Mouse (Mus musculus) bone marrow macrophage, adult 2 months (primary cell): Measurements from ENCODE around the gene Xkr7. TPM values are rescaled to one million over a fixed set of nuclear protein-coding genes. Genes with fewer than 3 reads are reported as not detected.

Experiments
- H3K27ac ChIP-seq: 2 replicates; pipeline ENCODE4 v1.5.1; 2012; ENCODE audit warnings: low read depth, low read length; ENCODE audit not compliant: insufficient read depth
- H3K4me1 ChIP-seq: 2 replicates; pipeline ENCODE4 v1.6.1; 2012; ENCODE audit warnings: low read length; ENCODE audit not compliant: control insufficient read depth, insufficient read depth
- H3K4me3 ChIP-seq: 2 replicates; pipeline ENCODE4 v1.5.1; 2012; ENCODE audit warnings: mild to moderate bottlenecking, low read length, moderate library complexity; ENCODE audit not compliant: insufficient read depth
- CTCF ChIP-seq: IDR thresholded peaks from 2 replicates; pipeline ENCODE4 v1.5.1; 2012; ENCODE audit warnings: low read depth, mild to moderate bottlenecking, low read length, moderate library complexity
- POLR2A ChIP-seq: IDR thresholded peaks from 2 replicates; pipeline ENCODE4 v1.6.1; 2012; ENCODE audit warnings: mild to moderate bottlenecking, low read depth, low read length, borderline replicate concordance
- polyA plus RNA-seq: library from polyadenylated mRNA; stranded (reverse); fragments of >200 nt; gene quantifications from 2 replicates; pipeline ENCODE4 v1.2.4, GENCODE M21; 2012; ENCODE audit not compliant: missing spikeins, insufficient read depth, insufficient read length

Xkr7 gene
- polyA plus RNA-seq, 1 experiment, result not detected

DNA sequence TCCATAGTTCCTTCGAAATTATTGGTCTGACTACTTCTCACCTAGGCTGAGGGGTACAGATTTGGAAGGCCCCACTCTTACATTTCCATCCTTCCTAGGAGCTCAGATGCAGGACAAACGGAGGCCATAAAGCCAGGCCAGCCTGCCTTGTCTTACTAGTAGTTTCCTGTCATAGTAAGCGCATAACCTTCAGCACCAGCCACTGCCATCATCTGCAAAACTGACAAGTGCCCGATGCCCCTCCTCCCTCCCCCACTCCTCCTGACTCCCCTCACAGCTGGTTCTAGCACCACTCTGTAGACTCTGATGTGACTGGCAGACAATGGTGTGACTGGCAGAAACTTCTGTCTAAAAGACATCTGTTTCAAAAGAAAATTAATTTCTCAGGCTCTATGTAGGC is 54.5 kb downstream of the Xkr7 start:
- H3K27ac ChIP-seq, result no peak overlapping the region
- no peak overlapping the region for H3K4me3 ChIP-seq
- TF ChIP-seq CTCF, result no peak
- peaks cover 44% of the 10 kb centered on the region for H3K4me1 ChIP-seq

DNA sequence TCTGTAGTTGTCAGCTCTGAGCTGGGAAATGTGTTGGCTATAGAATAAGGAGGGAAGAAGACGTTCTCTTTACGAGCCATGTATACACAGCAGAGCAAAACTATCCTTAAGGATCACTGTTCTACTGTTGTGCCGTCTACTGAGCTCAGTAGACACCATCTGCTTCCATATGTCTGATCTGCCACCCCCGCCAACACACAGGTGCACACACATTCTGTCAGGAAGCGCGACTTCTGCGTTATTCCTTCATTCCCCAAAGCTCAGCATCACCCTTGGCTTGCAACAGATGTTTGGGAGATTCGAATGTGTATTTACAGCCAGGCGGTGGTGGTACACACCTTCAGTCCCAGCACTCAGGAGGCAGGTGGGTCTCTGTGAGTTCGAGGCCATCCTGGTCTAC is 55.4 kb downstream of the Xkr7 start:
- H3K4me3 ChIP-seq, result no peak overlapping the region
- H3K27ac ChIP-seq, result no peak overlapping the region
- no peak for TF ChIP-seq CTCF
- no peak for TF ChIP-seq POLR2A
- peaks cover 47% of the 10 kb centered on the region for H3K4me1 ChIP-seq

DNA sequence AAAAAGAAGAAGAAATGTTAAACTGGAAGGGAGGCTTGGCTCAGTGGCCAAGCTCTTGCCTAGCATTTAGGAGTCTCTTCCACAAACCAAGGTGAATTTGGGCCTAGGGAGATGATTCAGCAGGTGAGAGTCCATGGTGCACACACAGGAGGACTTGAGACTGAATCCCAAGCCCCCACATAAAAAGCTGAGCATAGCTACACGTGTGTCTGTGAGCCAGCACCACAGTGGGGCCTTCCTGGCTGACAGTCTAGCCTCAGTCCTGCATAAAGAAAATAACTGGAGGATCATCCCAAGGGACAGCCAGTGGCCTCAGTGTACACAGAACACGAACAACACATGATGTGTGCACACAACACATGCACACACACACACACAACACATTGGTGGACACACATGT is 57.7 kb downstream of the Xkr7 start:
- no peak for TF ChIP-seq CTCF
- peaks cover 45% of the 10 kb centered on the region for H3K4me1 ChIP-seq
- H3K4me3 ChIP-seq, result no peak overlapping the region
- 0 out of 2 replicates have a peak overlapping the region, but pooled peaks have one; percentile 1 for H3K27ac ChIP-seq

DNA sequence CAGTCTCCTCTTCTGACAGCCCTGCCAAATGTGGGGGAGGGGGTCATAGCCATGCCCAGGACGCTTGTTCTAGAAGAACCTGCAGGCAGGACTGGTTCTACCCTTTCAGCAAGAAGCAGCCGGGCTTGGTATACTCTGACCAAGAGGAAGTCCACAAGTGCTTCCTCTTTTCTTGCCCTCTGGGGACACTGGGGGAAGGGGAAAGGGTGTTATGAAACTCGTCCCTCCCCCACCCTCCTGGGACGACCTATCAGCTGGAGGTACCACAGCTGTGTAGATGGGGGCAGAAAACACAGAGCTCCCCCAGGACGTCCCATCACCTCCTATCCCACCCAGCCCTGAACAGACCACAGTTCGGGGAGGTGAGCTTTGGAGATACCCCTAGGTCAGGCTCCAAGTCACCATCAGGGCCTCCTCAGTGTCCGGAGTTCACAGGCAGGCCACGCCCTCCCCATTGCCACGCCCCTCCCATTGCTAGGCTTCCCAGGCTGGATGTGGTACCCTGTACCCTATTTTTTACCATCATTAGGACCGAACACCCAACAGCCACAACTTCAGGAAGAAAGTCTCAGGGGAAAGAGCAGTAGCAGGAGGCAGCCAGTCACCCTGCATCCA is 59.0 kb downstream of the Xkr7 start:
- TF ChIP-seq CTCF, result no peak
- H3K27ac ChIP-seq, result peak overlapping the region; percentile 78
- H3K4me1 ChIP-seq, result peaks cover 39% of the 10 kb centered on the region
- peak overlapping the region; percentile 57 for H3K4me3 ChIP-seq

Other genes with a start within 250 kb of the Xkr7 start
- gene Bcl2l1, start 200.1 kb upstream of the Xkr7 start, polyA plus RNA-seq, result 29.0 and 30.8 TPM in 2 replicates
- 35.1 and 38.3 TPM in 2 replicates for gene Tpx2, start 183.9 kb upstream of the Xkr7 start, polyA plus RNA-seq
- gene Mylk2, start 120.5 kb upstream of the Xkr7 start, polyA plus RNA-seq, result not detected in 2 replicates
- not detected in 2 replicates for gene Foxs1, start 98.6 kb upstream of the Xkr7 start, polyA plus RNA-seq
- not detected in 2 replicates for gene Dusp15, start 80.2 kb upstream of the Xkr7 start, polyA plus RNA-seq
- not detected in 2 replicates for gene Ttll9, start 69.4 kb upstream of the Xkr7 start, polyA plus RNA-seq
- gene Pdrg1, start 16.4 kb upstream of the Xkr7 start, polyA plus RNA-seq, result 52.8 and 79.8 TPM in 2 replicates
- not detected in 2 replicates for gene Ccm2l, start 34.1 kb downstream of the Xkr7 start, polyA plus RNA-seq
- gene Hck, start 76.6 kb downstream of the Xkr7 start, polyA plus RNA-seq, result 128 and 146 TPM in 2 replicates
- 68.7 and 73.5 TPM in 2 replicates for gene Tm9sf4, start 129.5 kb downstream of the Xkr7 start, polyA plus RNA-seq
- 10.2 and 10.6 TPM in 2 replicates for gene Tspyl3, start 193.6 kb downstream of the Xkr7 start, polyA plus RNA-seq
- 45.0 and 48.5 TPM in 2 replicates for gene Plagl2, start 209.6 kb downstream of the Xkr7 start, polyA plus RNA-seq
- gene Pofut1, start 209.7 kb downstream of the Xkr7 start, polyA plus RNA-seq, result 27.5 and 28.0 TPM in 2 replicates